Mouse (Mus musculus): Measurements from ENCODE around the gene Ccdc180. TPM values are rescaled to one million over a fixed set of nuclear protein-coding genes. Genes with fewer than 3 reads are reported as not detected.

The Ccdc180 gene
- polyA plus RNA-seq, 1 experiment from 2014 or later = 0.10 TPM

DNA sequence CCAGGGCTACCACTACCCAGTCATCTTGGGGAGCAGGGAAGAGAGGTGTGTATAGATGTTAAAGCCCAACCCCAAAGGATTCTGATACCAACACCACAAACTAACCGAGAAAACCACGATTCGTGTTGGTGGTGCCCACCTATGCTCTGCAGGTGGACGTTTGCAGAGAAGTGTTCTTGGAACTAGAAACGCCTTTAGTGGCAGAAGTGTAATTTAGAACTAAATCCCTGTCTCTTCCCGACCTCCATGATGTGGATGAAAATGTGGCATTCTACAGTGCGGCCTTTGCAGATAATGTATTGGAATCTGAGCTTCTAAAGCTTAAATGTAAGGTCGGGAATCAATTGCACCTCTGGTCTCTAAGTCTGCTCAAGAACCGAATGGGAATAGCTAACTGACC, 82.8 kb downstream of the Ccdc180 start:
- no peak for ATAC-seq
- Histone ChIP-seq H3K9me3 (replicated peaks; ENCODE audit: control insufficient read depth, low read length) (no peaks in the 10 kb centered on the region), H3K36me3 (ENCODE audit: control insufficient read depth, insufficient read depth, low read length) (no peaks in the 10 kb centered on the region), H3K4me1 (ENCODE audit: control insufficient read depth, insufficient read depth, low read length) (peaks cover 8% of the 10 kb centered on the region; the same call in 1 of the 2 replicates), H3K4me2 (ENCODE audit: low read length) (peak overlapping the region; percentile 94), H3K27me3 (replicated peaks; ENCODE audit: control insufficient read depth, insufficient read depth, low read length) (0 out of 2 replicates have a peak, but pooled peaks cover 2% of the 10 kb centered on the region), H3K4me3 (ENCODE audit: low read depth, low read length) (peak overlapping the region; percentile 77), H3K9ac (ENCODE audit: low read length) (peak overlapping the region; percentile 75), H3K27ac (ENCODE audit: low read depth, low read length) (no peak overlapping the region)
- 19% methylated on average over 9 of the region's 9 CpGs for WGBS
- DNase-seq (ENCODE audit: low spot score) = no peak

DNA sequence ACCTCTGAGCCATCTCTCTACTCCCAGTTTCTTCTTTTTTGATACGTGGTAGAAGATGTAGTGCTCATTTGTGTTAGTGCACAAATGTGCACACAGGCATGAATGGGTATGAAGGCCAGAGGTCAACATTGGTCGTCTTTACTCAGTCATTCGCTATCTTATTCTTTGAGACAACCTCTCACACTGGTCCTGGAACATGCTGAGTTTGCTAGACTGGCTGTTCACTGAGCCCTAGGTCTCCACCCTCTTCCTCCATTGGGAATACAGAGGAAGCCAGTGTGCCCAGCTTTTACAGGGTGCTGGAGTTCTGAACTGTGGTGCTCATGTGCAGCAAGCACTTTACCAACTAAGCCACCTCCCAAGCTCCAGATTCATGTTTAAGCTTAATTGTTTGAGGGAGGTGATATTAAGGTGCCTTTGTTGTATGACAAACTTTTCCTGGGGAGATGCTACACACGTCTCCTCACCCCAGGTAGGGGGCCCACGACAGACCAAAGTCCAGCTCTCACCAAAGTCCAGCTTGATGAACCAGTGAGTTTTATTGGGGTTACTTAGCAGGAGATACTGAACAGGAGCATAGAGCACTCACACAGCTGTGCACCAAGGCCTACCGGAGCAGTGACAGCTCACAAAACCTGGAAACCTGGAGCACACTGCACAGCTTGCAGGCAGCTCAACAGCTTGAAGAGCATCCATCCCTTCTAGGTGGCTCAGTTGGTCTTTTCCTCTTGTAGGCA, 87.0 kb downstream of the Ccdc180 start:
- no peak overlapping the region for H3K4me2 ChIP-seq (ENCODE audit: low read length)
- ATAC-seq (no peak), DNase-seq (ENCODE audit: low spot score) (no peak)
- H3K9me3 ChIP-seq (replicated peaks; ENCODE audit: control insufficient read depth, low read length) = no peaks in the 10 kb centered on the region
- WGBS = 78% methylated on average over 6 of the region's 6 CpGs
- H3K4me3 ChIP-seq (ENCODE audit: low read depth, low read length) = no peak overlapping the region
- no peaks in the 10 kb centered on the region for H3K36me3 ChIP-seq (ENCODE audit: control insufficient read depth, insufficient read depth, low read length)
- H3K27me3 ChIP-seq (replicated peaks; ENCODE audit: control insufficient read depth, insufficient read depth, low read length) = 0 out of 2 replicates have a peak, but pooled peaks cover 2% of the 10 kb centered on the region
- H3K4me1 ChIP-seq (ENCODE audit: control insufficient read depth, insufficient read depth, low read length) = peaks cover 6% of the 10 kb centered on the region; the same call in 1 of the 2 replicates
- no peak overlapping the region for H3K27ac ChIP-seq (ENCODE audit: low read depth, low read length)
- no peak overlapping the region for H3K9ac ChIP-seq (ENCODE audit: low read length)

DNA sequence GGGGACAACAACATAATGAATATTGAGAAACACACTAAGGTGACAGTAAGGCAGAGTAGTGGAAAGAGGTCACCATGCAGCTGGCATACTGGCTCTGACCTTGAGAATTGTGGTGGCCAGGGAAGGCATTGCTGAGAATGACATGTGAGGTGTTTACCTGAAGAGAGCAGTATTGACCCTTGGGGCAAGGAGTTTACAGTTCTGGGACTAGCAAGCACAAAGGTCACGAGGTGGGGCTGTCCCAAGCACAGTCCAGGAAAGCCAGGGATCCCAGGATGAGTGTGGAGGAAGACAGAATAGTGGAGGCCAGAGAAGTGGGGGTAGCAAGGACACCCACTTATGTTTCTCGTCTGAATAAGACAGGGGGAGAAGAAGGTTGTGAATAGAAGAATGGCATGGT, 89.8 kb downstream of the Ccdc180 start:
- H3K4me3 ChIP-seq (ENCODE audit: low read depth, low read length) = no peak overlapping the region
- WGBS = 54% methylated on average over 2 of the region's 2 CpGs

DNA sequence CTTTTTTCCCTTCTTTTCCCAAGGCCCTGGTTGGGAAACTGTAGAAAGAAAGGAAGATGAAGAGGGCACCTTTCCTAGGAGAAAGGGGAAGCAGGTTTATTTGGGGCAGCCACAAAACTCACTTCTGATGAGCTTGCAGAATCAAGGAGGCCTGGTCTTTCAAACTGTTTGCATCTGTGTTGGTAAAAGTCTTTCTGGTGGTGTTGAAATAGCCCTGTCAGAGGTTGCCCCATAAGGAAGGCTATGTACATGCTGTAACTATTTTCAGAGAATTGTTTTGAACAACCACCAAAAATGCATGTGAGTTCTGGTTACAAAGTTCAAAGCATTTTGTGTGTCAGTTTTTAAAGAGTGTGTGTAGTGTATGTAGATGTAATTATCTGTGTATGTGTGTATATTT, 91.0 kb downstream of the Ccdc180 start:
- no peak overlapping the region for H3K4me3 ChIP-seq (ENCODE audit: low read depth, low read length)
- no peaks in the 10 kb centered on the region for H3K9me3 ChIP-seq (replicated peaks; ENCODE audit: control insufficient read depth, low read length)
- H3K9ac ChIP-seq (ENCODE audit: low read length) = no peak overlapping the region
- no peak for ATAC-seq
- H3K27me3 ChIP-seq (replicated peaks; ENCODE audit: control insufficient read depth, insufficient read depth, low read length) = no peaks in the 10 kb centered on the region
- H3K27ac ChIP-seq (ENCODE audit: low read depth, low read length) = no peak overlapping the region
- no peaks in the 10 kb centered on the region for H3K36me3 ChIP-seq (ENCODE audit: control insufficient read depth, insufficient read depth, low read length)
- H3K4me1 ChIP-seq (ENCODE audit: control insufficient read depth, insufficient read depth, low read length) = no peaks in the 10 kb centered on the region
- DNase-seq (ENCODE audit: low spot score) = no peak
- H3K4me2 ChIP-seq (ENCODE audit: low read length) = no peak overlapping the region

More for the DNA sequence above, 89.8 kb downstream of the Ccdc180 start:
- H3K4me2 ChIP-seq (ENCODE audit: low read length) = no peak overlapping the region
- no peak overlapping the region for H3K9ac ChIP-seq (ENCODE audit: low read length)
- no peaks in the 10 kb centered on the region for H3K4me1 ChIP-seq (ENCODE audit: control insufficient read depth, insufficient read depth, low read length)
- H3K27me3 ChIP-seq (replicated peaks; ENCODE audit: control insufficient read depth, insufficient read depth, low read length) = no peaks in the 10 kb centered on the region
- no peaks in the 10 kb centered on the region for H3K9me3 ChIP-seq (replicated peaks; ENCODE audit: control insufficient read depth, low read length)
- no peak for DNase-seq (ENCODE audit: low spot score)
- no peak for ATAC-seq
- no peak overlapping the region for H3K27ac ChIP-seq (ENCODE audit: low read depth, low read length)
- no peaks in the 10 kb centered on the region for H3K36me3 ChIP-seq (ENCODE audit: control insufficient read depth, insufficient read depth, low read length)

DNA sequence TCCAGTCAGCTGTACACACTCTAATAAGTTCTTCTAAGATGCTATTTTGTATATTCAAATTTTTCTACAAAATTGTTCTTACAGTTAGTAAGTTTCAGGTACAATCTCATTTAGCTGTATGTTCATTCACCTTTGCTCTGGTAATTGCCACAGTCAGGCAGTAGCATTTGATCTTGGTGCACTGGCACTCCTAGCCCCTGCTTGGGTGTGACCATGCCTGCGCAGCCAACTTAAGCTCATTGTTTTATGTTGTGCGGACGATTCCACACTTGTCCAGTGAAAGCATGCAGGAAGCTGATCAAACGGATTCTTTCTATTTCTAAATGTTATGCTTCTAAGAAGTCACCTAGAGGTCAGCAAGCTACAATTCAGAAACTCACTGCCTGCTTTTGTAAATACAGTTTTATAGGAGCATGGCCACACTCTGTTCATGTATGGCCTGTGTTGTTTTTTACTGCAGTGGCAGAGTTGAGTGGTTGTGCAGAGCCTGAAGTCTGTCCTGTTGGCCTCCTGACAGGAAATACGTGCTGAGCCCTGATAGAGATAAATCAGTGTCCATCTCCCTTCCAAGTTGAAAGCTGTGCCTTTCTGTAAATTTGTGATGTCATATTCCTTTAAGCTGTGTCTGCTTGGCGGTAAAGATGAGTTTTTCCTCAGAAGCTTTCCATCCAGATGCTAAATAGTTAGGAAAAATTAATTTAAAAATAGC, 100.5 kb downstream of the Ccdc180 start:
- Histone ChIP-seq H3K36me3 (ENCODE audit: control insufficient read depth, insufficient read depth, low read length) (no peaks in the 10 kb centered on the region), H3K27ac (ENCODE audit: low read depth, low read length) (no peak overlapping the region), H3K27me3 (replicated peaks; ENCODE audit: control insufficient read depth, insufficient read depth, low read length) (no peaks in the 10 kb centered on the region), H3K9me3 (replicated peaks; ENCODE audit: control insufficient read depth, low read length) (no peaks in the 10 kb centered on the region), H3K4me1 (ENCODE audit: control insufficient read depth, insufficient read depth, low read length) (no peaks in the 10 kb centered on the region), H3K4me3 (ENCODE audit: low read depth, low read length) (no peak overlapping the region), H3K9ac (ENCODE audit: low read length) (no peak overlapping the region), H3K4me2 (ENCODE audit: low read length) (no peak overlapping the region)
- DNase-seq (ENCODE audit: low spot score) = no peak
- WGBS = 82% methylated on average over 6 of the region's 6 CpGs
- ATAC-seq = no peak

DNA sequence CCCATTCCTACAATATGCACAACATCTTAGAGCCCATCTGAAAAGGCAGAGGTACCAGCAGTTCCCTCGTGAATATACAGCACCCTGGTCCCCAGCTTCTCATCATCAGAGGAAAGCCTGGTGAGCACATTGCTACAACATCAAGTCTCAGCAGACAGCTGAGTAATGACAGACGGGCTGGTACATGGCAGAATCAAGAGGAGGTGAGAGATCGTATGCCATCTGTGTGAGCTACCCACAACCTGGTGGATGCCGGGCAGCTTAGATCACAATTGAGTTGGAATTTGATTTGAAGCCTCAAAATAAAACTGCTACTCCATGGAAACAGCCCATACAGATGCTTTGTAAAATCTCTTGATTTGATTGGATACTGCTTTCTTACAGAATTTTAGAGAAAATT, 108.4 kb downstream of the Ccdc180 start:
- Histone ChIP-seq H3K27me3 (replicated peaks; ENCODE audit: control insufficient read depth, insufficient read depth, low read length) (no peaks in the 10 kb centered on the region), H3K36me3 (ENCODE audit: control insufficient read depth, insufficient read depth, low read length) (no peaks in the 10 kb centered on the region), H3K4me1 (ENCODE audit: control insufficient read depth, insufficient read depth, low read length) (no peaks in the 10 kb centered on the region), H3K9me3 (replicated peaks; ENCODE audit: control insufficient read depth, low read length) (no peaks in the 10 kb centered on the region), H3K27ac (ENCODE audit: low read depth, low read length) (no peak overlapping the region), H3K4me2 (ENCODE audit: low read length) (no peak overlapping the region), H3K4me3 (ENCODE audit: low read depth, low read length) (no peak overlapping the region), H3K9ac (ENCODE audit: low read length) (no peak overlapping the region)
- WGBS = 81% methylated on average over 4 of the region's 4 CpGs
- no peak for ATAC-seq
- DNase-seq (ENCODE audit: low spot score) = no peak

Other genes starting within 250 kb of the Ccdc180 start
- 14.0 and 16.4 TPM in 2 replicates for gene Aldh1b1, start 91.3 kb upstream of the Ccdc180 start, polyA plus RNA-seq (2014; fragmentation: Nextera tagmentation; extraction: Ambion mirVana)
- gene Igfbpl1, start 63.4 kb upstream of the Ccdc180 start, polyA plus RNA-seq (2014; fragmentation: Nextera tagmentation; extraction: Ambion mirVana) = 202 and 210 TPM in 2 replicates
- gene Stra6l, start 41.6 kb upstream of the Ccdc180 start, polyA plus RNA-seq (2014; fragmentation: Nextera tagmentation; extraction: Ambion mirVana) = 1.0 and 1.2 TPM in 2 replicates
- gene Tdrd7, start 75.0 kb downstream of the Ccdc180 start, polyA plus RNA-seq (2014; fragmentation: Nextera tagmentation; extraction: Ambion mirVana) = 15.0 and 18.7 TPM in 2 replicates
- gene Tmod1, start 148.6 kb downstream of the Ccdc180 start, polyA plus RNA-seq (2014; fragmentation: Nextera tagmentation; extraction: Ambion mirVana) = 0.80 and 0.93 TPM in 2 replicates
- gene Ncbp1, start 248.3 kb downstream of the Ccdc180 start, polyA plus RNA-seq (2014; fragmentation: Nextera tagmentation; extraction: Ambion mirVana) = 114 and 118 TPM in 2 replicates
- 18.3 TPM in 2 replicates for gene Tstd2, start 248.4 kb downstream of the Ccdc180 start, polyA plus RNA-seq (2014; fragmentation: Nextera tagmentation; extraction: Ambion mirVana)